Mouse (Mus musculus): ENCODE measurements around the gene Loxl1.
A peak's percentile ranks its signal among the peaks of the same experiment; 100 is the strongest.
"Not testable (repeated sequence)": the region's sequence is repeated elsewhere in the genome, so short reads cannot be mapped to it uniquely, and the experiment has no call there.

The Loxl1 gene

DNA sequence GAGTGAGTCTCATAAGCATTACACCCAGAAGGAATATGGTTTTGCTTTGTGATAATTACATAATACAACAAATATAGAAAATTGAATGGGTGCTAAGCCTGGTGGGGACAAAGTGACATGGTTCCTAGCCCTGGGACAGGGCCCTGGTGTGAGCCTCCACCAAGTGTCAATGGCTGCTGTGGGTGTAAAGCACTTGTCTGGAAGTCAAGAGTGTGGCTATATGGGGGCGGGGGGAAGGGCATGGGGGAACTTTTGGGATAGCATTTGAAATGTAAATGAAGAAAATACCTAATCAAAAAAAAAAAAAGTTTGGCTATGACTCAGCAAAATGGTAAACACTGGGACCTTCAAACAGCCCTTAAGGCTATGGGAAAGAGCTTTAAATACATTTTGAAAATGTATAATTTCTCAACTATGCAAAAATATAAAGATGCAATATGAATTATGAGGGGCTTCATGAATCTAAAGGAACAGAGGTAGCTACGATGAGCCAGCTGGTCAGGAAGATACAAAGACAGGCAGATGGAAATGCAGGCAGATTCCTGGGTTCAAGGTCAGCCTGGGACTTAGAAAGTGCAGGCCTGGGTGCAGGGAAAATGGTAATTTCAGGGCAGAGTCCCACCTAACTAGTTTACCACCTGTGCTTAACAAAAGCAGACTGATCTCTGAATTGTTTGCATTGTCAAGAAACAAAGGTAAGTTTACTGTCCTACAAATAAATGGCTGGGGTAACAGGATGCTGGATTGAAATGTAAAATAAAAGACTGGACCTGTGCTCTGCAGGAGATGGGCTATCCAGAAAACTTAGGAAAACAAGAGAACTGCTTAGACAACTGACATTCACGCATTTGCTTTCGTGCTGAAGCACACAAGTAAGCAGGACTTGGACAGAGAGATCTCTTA lies 33.9 kb downstream of the Loxl1 start:
- no peak for DNase-seq (ENCODE audit: extremely low spot score, low spot score)

DNA sequence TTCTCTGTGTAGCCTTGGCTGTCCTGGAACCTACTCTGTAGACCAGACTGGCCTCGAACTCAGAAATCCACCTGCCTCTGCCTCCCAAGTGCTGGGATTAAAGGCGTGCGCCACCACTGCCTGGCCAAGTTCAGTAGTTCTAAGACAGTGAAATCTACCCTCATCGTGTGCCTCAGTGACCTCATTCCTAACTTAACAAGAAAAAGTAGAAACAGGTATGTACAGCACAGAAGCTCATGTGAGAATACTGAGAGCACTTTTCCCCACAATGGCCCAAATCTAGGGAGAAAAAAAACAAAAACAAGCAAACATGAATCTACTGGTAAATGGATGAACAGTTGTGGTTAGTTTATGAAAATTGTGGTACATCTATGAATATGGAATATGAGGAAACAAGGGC lies 34.7 kb downstream of the Loxl1 start:
- DNase-seq (ENCODE audit: extremely low spot score, low spot score) = no peak

DNA sequence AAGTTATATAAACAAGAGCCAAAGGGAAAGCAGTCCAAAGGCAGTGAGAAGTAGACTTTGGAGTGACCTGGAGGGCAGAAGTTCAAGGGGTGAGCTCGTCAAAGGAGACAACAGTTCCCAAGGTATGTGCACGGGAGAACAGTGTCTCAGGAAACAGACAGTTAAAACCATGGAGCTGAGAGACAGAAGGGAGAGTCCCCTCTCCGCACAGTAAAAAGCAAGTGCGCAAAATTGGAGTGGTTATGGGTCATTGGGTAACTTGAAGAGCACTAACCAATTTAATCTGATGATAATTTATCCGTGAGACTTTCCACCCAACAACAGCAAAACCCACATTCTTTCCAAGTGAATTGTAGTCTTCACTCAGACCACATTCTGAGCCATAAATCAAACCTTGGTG lies 36.6 kb downstream of the Loxl1 start:
- no peak for DNase-seq (ENCODE audit: extremely low spot score, low spot score)

DNA sequence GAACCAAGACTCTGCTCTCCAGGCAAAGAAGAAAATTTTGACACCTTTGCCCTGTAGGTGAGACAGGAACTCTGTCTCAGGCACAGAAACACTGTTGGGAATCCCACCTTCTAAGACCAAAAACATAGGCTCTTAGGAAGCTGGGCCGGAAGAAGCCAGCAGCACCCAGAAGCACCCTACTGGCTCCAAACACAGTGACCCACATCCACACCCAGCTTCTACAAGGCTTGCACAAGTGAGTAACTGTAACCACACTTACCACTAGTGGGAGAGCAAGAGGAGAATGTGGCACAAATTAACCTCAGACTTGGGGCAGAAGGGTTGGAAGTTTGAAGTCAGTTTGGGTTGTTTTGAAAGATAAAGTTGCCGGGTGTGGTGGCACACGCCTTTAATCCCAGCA lies 37.2 kb downstream of the Loxl1 start:
- no peak for DNase-seq (ENCODE audit: extremely low spot score, low spot score)

DNA sequence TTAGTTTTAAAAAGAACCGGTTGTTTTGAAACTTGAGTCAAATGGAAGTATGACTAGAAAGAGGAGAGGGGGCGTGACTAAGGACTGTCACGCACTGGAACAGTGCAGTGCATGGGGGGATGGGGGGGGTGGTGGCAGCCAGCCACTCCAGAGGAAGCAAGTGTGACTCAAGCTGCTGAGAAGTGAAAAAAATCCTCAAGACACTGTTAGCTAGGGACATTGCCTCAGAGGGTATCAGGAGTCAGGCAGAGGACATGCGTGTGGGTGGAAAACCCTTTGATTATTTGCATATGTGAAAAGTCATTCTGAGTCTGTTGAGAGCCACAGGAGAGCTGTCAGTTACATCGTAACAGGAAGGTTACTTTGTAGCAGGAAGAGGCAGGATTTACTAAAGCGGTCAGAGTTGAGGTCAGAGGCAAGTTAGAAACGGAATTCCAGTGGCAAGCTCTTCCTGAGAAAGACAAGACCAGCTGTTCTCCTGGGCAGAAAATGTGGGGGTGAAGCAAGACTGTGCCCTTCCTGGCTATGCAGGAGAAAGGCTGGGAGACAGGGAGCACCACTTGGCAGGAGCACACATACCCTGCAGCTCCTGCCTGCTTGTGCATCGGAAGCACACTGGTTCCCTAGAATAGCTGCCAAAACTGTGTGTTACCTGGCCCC lies 37.7 kb downstream of the Loxl1 start:
- DNase-seq (ENCODE audit: extremely low spot score, low spot score) = peak; percentile 27

DNA sequence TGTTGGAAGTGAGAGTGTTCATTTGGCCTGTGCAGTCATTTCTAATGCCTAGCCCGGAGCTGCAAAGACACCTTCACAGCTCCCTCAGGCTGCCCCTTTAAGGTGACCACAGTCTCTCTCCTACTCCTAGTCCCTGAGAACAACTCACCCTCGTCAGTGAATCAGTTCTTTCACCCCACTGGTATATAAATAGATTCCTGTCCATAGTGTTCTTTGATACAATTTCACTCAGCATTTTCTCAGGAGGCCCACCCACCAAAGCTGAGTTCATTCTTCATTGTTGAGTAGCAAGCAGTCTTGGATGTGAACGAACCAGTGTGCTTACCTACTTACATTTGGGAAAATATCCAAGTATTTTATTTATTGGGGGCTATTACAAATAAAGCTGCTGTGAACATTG lies 38.4 kb downstream of the Loxl1 start:
- DNase-seq (ENCODE audit: extremely low spot score, low spot score) = no peak

DNA sequence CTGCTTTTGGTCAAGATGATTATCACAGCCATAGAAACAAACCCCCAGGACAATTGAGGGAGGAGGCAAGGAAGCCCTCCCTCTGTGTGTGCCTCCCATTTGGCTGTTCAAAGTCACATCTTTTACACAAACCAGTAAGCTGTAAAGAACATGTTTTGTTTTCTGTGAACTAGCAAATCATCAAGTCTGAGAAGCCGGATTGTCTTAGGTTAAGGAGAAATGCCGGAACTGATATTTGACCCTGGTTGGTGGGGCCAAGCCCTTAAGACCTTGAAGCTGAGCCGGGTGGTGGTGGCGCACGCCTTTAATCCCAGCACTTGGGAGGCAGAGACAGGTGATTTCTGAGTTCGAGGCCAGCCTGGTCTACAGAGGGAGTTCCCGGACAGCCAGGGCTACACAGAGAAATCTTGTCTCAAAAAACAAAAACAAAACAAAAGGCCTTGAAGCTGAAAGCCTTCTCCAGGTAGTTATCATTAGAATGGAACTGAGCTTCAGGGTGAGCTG lies 38.8 kb downstream of the Loxl1 start:
- no peak for DNase-seq (ENCODE audit: extremely low spot score, low spot score)

DNA sequence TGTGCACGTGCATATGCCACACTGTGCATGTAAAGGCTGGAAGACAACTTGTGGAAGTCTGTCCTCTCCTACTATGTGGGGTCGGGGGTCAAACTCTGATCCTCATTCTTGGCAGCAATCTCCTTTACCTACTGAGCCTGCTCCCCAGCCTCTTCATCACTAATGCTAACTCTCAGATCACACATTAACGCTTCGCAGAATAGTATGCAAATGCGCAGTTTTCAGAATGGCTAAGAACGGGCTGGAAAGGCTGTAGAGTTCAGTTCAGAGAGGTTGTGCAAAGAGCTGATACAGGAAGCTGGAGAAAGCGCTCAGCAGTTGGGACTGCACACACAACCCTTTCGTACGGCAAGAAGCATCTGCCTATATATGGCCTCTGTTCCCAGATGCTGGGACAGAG lies 40.1 kb downstream of the Loxl1 start:
- no peak for DNase-seq (ENCODE audit: extremely low spot score, low spot score)

DNA sequence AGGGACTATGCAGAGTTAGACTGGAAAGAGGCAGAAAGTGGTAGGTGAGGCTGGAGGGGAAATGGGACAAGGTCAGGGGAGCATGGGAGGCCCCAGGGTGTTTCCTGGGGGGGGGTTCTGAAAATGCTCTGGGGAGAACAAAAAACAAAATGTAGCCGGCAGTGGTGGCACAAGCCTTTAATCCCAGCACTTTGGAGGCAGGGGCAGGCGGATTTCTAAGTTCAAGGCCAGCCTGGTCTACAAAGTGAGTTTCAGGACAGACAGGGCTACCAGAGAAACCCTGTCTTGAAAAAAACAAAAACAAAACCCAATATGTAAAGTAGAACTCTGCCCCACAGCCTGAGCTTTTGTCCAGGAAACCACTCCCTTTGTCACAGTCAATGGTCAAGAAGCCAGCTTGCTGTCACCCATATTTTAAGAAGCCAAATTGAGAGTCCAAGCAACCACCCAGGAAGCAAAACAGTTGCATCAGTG lies 40.9 kb downstream of the Loxl1 start:
- DNase-seq (ENCODE audit: extremely low spot score, low spot score) = no peak

DNA sequence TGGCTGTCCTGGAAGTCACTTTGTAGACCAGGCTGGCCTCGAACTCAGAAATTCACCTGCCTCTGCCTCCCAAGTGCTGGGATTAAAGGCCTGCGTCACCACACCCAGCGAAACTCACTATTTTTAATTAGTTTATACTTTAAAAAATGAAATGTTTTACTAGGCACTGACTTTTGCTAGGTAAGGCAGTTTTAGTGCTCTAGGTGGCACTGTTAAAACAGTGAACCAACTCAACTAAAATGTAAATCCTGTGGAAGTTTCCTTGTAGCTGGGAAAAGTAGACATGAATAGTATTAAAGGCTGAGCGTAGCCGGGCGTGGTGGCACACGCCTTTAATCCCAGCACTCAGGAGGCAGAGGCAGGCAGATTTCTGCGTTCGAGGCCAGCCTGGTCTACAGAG lies 41.4 kb downstream of the Loxl1 start:
- DNase-seq (ENCODE audit: extremely low spot score, low spot score) = not testable (repeated sequence)

DNA sequence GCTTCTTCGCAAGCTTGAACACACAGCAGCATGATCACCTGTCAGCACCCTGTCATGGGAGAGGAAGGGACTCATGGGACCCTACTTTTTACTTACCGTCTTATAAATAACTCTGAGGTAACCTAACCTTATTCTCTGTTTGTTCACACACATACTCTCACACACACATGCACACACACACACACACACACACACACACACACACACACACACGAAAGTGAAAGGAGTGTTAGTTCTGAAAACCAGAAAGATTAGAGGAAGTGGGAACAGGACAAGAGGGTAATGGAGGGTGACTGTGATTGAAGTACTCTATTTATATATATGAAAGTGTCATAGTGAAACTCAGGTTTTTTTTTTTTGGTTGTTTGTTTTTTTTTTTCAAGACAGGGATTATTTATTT lies 41.9 kb downstream of the Loxl1 start:
- no peak for DNase-seq (ENCODE audit: extremely low spot score, low spot score)

DNA sequence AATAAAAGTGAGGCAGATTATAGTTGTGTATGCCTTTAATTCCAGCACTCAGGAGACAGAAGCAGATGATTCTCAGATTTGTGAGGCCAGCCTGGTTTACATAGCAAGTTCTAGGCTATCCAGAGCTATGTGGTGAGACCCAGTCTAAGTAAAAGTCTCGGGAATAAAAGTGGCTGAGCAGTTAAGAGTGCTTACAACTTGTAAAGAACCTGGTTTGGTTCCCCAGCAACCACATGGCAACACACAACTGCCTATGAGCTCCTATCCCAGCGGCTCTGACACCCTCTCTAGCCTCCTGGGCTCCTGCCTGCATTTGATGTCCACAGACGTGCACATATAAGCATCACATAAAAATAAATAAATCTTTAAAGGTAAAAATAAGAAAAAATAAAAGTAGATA lies 42.9 kb downstream of the Loxl1 start:
- no peak for DNase-seq (ENCODE audit: extremely low spot score, low spot score)

DNA sequence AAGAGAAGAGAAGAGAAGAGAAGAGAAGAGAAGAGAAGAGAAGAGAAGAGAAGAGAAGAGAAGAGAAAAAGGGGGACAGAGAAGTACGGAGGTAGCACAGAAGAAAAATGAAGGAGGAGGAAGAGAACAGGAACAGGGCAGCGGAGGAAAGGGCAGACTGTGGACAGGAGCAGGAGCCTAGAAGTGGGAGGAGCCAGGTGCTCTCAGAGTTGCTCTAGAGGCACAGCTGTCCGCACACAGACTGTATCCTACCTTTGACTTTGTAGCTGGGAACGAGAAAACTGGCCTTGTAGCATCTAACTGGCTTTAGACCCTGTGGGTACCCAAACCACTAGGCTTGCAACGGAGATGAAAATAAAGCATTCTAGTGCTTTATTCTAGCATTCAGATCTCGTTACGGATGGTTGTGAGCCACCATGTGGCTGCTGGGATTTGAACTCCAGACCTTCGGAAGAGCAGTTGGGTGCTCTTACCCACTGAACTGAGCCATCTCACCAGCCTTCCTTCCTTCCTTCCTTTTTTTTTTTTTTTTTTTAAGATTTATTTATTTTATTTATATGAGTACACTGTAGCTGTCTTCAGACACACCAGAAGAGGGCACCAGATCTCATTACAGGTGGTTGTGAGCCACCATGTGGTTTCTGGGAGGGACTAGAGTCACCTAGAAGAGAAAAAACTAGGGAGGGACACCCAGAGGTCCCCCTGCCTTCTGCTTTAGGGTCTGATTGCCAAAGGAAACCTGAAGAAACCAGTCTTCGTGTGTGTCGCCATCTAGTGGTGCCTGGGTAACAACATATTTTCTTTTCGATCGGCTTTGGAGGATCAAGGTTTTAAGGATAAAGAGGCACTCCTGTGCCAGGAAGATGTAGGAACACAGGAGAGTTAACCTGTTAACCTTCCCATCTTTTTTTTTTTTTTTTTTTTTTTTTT lies 44.3 kb downstream of the Loxl1 start:
- DNase-seq (ENCODE audit: extremely low spot score, low spot score) = peak; percentile 54

DNA sequence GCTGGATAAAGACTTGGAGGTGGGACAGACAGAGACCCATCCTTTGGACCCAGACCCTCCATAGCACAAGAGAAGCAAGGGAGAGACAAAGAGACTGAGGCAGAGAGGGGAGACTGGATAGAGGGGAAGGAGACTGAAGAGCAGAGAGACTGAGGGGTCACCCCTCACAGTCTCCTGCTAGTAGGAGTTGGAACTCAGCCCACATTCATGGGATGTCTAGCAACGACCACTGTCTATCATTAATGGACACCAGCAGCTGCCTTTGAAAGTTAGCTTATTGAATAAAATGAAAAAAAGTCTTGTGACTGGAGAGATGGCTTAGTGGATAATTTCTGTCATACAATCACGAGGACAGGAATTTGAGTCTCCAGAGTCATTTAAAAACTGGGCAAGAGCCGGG lies 45.9 kb downstream of the Loxl1 start:
- no peak for DNase-seq (ENCODE audit: extremely low spot score, low spot score)

DNA sequence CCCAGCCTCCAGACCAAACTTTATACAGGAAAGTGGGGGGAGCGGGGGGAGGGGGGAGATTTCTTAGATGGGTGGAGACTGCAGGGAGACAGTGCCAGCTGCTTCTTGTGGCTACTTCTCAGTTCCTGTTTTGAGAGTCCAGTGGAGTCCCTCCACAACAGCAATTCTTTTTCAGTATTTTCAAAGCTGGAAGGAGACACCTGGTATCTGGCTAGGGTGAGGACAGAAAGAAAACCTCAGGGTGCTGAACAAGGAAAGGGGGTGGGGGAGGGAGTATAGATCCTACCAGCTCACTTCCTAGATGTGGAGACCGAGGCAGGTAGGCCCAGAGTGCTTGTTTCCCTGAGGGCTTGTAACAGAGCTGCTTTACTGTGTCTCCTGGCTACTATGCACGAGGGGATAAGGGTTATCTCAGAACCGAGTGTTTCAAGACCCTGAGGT lies 46.4 kb downstream of the Loxl1 start:
- no peak for DNase-seq (ENCODE audit: extremely low spot score, low spot score)

DNA sequence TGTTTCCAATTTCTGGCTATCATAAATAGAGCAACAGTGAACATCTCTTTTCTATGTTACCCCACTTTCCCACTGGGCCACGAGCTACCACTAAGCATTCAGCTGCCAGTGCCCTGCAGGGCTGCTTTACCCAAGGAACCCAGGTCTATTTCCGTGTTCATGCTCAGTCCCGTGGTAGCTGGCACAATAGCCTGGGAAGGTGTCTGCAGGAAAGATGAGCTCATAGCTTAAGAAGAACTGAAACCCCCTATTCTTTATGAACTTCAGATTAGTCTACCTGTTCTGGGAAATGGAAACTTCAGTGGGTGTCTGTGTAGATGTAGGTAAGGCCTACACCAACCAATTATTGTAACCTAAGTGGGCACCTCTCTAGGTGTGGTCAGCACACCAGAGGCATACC lies 47.6 kb downstream of the Loxl1 start:
- DNase-seq (ENCODE audit: extremely low spot score, low spot score) = no peak

DNA sequence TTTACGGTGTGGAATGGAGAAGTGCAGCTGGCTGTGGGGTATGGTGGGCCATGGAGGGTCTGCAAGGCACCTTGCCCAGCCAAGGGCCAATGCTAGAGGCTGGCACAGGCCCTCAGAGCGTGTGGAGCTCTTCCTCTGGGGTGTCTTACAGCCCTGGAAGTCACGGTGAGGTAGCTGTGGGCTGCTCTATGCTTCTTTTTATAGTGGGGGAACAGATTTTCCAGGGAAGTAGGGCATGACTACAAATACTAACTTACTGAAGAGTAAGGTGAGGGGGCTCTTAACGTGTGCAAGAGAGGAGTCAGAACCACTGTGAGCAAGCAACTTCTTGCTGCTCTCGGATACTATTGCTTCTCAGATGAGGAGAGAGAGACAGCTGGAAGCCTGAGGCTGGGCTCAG lies 50.5 kb downstream of the Loxl1 start:
- DNase-seq (ENCODE audit: extremely low spot score, low spot score) = no peak

DNA sequence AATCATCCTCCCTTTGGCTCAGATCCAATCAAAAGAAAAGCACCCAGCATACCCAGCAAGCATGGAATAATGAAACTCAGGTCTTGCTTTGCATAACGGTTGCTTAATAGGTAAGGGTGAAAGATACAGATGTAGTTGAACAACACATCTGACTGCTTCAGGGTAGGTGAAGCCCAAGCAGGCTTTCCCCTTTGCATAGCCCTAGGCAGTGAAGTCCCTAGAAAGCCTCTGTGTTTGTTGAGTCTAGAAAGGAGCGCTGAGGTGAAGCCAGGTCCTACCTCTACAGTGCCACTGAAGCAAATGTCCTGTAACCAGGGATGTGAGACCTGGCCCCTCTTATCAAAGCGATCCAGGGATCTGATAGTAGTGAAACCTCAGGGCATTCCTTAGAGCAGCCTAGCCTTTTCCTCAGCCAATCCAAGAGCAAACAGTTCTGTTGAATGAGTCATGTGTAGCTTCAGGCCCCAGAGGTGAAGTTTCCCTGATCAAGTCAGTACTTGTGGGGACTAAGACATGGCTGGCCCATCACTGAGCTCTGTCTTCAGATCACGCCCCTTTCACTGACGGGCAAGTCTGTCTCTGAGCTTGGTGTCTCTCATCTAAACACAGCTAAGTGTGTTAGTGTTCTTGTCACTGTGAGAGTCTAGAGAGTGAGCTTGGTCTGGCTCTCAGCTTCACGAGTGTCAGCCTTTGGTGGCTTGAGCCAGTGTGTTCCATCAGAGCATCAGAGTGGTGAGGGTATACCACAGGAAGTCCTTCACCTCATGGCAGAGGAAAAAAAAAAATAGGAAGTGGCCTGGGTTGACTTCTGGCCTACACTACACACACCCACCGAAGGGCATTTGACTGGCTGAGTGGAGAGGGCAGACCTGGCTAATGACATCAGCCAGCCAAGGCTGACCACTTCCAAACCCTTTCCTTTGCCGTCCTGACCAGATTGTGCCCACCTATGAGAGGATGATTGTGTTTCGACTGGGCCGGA lies 57.0 kb downstream of the Loxl1 start:
- DNase-seq (ENCODE audit: extremely low spot score, low spot score) = no peak

DNA sequence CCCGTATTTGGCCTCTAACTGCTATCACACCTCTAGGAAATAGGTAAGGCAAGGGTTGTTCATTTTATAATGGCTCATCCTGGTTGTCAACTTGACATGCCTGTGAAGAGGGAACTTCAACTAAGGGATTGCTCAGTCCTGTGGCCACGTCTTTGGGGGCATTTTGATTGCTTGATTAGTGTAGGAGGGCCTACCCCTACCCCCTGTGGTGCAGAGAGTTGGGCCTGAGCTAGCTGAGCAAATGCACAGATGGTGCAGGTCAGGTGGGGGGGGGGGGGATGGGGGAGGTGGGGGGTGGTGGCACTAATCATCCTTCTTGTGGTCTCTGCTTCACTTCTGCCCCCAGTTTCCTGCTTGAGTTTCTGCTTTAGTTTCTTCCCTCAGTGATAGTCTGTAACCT lies 57.9 kb downstream of the Loxl1 start:
- no peak for DNase-seq (ENCODE audit: extremely low spot score, low spot score)

DNA sequence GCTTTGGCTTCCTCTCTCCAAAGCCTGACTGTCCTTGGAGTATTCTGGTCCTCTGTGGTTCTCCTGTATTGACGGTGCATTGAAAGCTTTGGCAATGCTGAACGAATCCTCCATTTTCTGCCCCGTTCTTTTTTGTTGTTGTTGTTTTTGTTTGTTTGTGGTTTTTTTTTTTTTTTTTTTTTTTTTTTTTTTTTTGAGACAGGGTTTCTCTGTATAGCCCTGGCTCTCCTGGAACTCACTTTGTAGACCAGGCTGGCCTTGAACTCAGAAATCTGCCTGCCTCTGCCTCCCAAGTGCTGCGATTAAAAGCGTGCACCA lies 59.2 kb downstream of the Loxl1 start:
- not testable (repeated sequence) for DNase-seq (ENCODE audit: extremely low spot score, low spot score)

Measured in neural tube, embryonic 10.5 days (tissue).